Mouse (Mus musculus): ENCODE results near the gene Irf2.

DNA sequence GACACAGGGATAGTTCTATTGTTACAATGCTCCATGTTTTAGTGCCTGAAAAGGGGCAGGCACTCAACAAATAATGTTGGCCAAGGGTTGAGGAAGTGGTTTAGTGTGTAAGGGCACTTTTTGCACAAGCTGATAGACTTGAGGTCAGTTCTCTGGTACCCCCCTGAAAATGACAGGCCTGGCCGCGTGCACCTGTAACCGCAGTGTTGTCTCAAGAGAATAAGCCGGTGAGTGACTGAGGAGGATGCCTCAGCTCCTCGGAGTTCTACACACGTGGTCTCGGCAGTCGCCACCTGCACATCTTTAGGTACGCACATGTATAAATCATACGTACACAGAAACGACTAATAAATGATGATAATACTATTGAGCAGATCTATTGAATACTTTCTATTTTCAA lies 26.4 kb upstream of the Irf2 start:
- no peak for TF ChIP-seq CTCF (IDR thresholded peaks at IDR 0.05; ENCODE audit: borderline replicate concordance, extremely low read depth, insufficient read depth, insufficient read length)
- no peak for TF ChIP-seq POLR2A (IDR thresholded peaks at IDR 0.05; ENCODE audit: borderline replicate concordance, extremely low read depth, insufficient read depth, insufficient read length, poor library complexity, severe bottlenecking)

Measured in brain, embryonic 14.5 days (tissue).